Mouse (Mus musculus): ENCODE data around the gene Gm29666.

The Gm29666 gene

DNA sequence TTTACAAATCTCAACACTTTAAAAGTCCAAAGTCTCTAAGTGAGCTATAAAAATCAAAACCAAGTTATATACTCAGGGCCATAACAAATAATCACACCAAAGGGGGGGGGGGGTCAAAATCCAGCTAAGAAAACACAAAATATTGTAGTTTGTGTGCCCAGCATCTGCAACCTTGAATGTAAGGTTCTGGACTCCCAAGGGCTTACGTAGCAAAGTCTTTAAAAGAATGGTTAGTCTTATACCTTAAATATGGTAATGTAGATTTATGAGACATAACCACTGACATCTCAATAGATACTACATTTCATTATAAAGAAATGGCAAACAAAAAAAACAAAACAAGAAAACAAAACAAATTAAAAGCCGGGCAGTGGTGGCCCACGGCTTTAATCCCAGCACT lies at the start of gene Gm29666:
Gene Gm29666 (minus strand): TSS at position 101 of the 400 bp plus-strand sequence.
- no peak for DNase-seq (ENCODE audit: low spot score)

DNA sequence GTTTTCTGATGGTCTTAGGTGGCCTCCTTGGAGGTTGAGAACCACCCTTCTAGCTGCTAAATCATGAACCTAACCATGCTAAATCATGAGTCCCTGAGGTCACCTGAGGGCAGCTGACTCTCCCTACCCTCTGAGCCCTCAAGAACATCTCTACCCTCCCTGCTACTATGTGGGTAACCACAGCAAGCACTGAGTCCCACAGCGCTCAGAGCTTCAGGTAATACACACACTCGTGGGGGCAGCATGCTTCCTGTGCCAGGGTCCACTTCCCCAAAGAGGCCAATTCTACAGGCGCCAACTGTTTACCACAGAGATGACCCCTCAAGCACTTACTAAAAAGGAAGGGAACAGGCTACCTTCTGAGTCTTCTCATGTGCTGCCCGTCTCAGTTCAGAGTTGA lies 48.7 kb upstream of the Gm29666 start:
- DNase-seq (ENCODE audit: low spot score), result no peak

DNA sequence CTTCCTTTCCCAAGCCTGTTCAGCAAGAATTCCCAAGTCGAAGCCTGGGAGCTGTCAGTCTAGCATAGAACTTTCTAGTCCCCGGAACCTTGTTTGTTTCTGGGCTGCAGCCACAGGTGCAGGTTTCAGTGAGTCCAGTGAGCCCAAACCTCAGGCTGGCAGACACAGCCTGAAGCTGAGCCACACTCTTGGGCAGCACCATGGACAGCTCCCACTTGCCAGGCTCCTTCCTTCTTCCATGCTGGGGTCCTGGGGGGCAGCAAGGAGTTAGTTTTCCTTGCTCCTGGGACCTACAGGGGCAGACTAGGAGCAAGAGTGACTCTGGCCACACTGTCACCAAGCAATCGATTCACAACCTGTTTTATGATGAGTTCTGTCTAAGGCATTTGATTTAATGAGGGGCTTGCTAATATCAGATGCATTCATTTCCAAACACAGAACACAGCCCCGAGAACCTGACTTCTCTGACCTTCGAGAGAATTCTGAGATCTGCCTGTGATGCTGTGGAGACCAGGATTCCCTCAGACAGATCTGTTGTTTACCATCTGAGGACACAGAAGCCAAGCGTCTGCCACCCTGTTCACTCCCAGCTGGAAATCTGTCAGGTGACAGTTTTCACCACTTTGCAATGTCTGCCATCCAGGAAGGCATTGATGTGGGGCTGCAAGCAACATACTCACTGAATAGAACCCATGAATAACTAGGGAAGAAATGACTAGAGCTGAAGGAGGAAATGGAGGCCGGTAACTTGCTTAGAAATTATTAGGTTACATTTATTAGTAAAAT lies 45.9 kb upstream of the Gm29666 start:
- peak; percentile 83 for DNase-seq (ENCODE audit: low spot score)

DNA sequence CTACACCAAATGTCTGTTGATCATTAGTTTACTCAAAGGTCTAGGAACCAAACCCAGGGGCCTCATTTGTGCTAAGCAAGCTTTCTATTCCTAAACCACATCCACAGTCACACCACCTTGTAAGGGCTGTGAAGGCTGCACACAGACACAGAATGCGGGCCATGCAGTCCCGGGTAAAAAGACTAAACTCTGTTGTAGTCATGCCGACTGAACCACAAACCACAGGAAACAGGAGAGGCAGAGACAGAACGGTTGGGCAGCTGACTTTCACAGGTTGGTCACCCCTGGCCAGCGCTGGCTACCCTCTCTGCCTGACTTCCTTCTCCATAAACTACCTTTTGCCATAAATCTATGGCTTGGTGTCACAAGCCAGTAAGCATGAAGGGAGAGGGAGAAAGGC lies 44.9 kb upstream of the Gm29666 start:
- no peak for DNase-seq (ENCODE audit: low spot score)

DNA sequence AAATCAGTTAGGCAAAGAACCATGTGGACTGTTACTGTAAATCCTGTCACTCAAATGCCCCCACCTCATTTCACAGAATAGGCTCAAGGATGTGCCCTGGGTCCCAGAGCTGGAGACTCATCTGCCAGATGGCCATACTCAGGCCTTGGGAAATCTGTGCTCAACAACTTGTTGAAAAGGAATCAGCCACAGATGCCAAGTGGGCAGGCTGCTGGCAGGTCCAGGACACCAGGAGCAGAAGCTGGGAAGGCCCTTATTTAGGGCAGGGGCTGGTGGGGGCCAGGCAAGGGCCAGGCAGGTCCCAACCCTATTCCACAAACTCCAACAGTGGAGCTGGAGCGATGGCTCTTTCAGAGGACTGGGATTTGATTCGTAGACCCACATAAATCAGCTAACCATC lies 42.7 kb upstream of the Gm29666 start:
- no peak for DNase-seq (ENCODE audit: low spot score)

DNA sequence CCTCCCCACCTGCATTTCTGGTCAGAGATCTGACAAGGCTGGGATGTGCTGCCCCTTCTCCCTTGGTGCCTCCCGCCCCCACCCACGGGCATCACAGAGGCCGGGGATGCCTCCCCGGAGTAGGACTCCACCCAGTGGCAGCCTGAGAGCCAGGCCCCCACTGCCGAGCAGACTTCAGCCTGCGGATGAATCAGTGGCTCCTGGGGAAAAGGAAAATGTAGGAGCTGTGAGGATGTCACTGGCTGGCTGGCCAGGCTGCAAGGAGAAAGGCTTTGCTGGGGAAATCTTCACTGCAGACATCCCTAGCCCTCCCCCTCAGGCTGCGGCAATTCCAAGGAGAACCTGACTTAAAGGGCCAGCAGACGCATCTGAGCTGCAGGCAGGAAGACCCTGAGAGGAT lies 40.9 kb upstream of the Gm29666 start:
- DNase-seq (ENCODE audit: low spot score), result no peak

DNA sequence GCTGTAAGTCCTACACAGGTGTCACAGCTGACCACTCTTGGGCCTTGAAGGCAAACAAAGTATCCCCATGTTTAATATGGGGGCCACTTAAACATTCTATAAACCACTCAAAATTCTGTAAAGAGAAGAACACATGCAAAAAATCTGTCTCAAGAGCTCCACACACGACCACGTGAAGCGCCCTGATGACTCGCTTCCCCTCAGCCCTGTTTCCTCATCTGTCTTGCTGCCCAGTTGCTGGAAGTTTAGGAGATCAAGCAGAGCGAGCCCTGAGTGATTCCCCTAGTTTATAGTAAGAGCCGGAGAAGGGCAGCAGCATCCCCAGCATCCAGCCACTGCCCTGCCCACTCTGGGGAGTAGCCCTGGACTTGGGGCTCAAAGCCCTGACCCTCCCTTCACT lies 40.1 kb upstream of the Gm29666 start:
- no peak for DNase-seq (ENCODE audit: low spot score)

DNA sequence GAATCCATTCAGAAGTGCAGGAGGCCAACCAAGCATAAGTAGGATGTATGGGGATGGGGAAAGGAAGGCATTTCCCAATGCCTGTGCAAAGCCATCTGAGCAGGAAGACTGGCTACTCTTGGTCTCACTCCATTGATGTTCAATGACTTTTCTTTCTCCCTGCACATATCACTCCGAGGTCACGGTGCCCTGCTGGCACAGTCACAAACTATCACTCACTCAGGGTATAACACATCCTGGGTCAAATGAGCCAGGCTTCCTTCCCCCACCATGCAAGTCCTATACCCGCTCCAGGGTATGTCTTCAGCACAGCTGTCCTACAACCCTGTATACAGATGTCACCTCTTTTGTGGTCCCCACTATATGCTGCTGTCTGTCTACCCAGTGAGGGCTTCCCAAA lies 38.5 kb upstream of the Gm29666 start:
- DNase-seq (ENCODE audit: low spot score), result no peak

DNA sequence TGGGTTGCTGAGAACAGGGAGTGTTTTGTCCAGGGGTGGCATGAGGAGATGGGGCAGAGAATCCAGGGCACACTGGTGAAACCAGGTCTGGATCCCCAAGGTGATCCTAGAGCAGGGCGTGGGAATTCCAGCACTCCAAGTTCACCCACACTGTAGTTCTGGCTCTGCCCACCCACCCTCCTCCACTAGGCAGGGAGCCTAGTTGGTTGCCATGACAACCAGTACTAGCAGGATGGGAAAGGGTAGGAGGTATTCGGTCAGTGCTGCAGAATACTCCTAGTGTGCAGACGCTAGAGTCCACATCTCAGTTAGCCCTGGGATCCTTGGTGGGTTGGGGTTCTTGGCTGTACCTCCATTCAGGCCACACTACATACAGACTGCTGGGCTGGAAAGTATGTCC lies 38.0 kb upstream of the Gm29666 start:
- DNase-seq (ENCODE audit: low spot score), result peak; percentile 37

DNA sequence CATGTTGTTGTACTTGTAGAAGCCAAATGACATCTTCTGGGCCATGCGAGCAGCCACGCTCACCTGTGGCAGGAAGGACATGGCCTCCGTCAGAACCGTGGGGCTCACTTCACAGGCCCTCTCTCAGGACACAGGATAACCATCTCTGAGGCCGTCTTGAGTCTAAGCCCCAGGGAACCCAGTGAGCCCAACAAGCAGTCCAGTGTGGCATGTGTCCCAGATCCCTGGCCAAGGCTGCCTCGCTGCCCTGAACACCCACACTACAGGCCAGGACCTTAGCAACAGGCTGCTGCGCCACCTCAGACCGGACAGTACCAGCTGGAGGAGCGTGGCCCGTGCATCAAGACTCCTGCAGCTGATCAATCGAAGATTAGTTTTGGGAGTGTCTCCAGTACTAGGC lies 33.4 kb upstream of the Gm29666 start:
- DNase-seq (ENCODE audit: low spot score), result no peak

DNA sequence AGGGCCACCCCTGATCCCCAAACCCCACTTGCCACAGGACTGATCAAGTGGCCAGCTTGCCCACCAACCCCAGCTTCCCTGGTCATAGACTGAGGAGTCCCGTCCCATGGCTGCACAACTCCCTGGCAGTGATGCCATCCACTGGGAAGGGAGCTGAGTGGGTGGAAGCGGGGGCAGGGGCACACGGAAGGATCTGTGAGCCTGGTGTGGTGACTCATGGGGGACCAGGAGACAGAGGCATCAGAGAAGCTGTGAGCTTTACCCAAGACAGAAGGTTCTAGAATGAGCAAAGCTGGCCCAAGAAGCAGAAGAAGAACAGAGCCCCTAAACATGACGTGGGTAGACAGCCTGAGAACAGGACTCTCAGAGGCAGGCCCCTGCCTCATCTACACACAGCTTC lies 30.2 kb upstream of the Gm29666 start:
- no peak for DNase-seq (ENCODE audit: low spot score)

DNA sequence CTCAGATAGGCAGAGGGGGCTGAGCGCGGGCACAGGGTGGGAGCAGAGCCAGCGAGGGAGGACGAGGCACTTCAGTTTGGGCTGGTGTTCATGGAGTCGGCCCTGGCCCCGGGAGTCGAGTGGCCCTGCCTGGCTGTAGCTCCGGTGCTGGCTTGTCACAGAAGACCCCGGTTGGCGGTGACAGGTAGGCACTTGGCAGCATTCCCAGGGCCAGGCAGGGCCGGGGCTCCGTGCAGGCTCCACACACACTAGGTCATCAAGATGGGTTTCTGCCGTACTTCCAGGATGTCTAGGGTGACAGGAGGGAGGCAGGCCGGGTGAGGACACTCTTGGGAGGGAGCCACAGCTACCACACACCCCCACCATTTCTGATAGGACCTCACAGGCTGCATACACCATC lies 29.2 kb upstream of the Gm29666 start:
- no peak for DNase-seq (ENCODE audit: low spot score)

DNA sequence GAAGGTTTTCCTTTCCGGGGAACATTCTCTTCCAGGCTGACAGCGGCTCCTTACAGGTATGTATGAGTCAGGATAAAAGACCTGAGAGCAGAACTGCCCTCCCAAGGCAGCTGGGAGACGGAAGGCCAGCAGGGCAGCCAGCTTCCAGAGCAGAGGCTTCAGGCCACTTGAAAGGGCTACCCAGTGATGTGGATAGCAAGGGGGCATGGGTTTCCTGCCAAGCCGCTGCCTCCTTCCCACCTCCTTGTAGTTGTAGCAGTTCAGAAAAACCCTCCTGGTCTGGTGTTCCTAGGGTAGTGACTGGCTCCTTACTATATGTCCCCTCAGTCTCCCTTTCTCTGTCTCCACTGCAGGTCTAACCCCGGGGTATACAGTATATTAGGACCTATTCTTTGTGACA lies 24.5 kb upstream of the Gm29666 start:
- DNase-seq (ENCODE audit: low spot score), result no peak

DNA sequence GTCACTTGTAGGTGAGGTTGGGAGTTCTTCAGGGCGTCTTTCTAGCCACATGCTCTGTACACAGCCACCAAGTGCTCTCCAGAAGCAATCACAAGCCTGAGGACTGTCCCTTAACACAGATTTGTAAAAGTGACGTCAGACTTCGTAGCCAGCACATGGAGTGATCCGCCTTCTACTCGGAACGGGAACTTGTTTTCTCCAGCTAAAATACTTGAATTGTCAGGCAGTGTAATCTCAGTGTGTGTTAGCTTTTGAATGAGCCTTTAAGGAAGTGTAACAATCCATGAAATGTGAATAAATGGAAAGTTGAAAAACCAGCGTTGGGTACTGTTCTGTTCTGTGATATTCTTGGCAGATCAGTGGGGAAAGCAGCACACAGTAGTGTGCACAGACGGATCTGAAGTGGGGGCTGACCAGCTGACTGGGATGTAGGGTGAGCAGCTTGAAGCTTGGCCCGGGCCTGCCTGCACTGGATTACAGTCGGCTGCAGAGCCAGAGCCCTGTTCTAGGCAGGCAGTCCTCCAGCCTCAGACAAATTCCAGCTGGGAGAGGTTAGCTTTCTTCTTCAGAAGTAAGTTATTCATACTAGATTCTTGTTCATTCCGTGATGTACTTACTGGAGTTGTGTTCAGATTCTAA lies 22.9 kb upstream of the Gm29666 start:
- no peak for DNase-seq (ENCODE audit: low spot score)

DNA sequence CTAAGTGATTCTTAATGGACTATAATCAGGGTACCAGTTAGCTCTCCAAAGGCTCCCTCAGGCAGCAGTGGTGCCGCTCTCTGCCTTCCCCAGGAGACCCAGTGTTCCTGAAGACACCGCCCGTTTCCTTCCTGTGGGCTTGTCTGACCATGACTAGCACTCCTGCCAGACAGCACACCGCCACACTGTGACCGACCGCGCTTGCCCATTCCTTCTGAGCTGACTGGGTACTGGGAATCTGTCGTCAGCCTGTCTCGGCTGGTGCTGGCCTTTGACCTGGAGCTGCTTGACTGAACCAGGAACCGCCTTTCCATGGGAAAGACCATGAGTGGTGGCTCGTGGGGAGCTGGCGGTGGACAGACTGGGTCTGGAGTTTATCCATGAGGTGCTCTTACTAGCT lies 20.3 kb upstream of the Gm29666 start:
- peak; percentile 45 for DNase-seq (ENCODE audit: low spot score)

DNA sequence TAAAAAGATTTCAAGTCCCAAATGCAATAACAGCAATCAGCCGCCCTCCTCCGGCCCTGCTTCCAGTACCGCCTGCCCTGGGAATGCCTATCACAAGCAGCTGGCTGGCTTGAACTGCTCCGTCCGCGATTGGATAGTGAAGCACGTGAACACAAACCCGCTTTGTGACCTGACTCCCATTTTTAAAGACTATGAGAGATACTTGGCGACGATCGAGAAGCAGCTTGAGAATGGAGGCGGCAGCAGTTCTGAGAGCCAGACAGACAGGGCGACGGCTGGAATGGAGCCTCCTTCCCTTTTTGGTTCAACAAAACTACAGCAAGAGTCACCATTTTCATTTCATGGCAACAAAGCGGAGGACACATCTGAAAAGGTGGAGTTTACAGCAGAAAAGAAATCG lies 15.1 kb upstream of the Gm29666 start:
- no peak for DNase-seq (ENCODE audit: low spot score)

DNA sequence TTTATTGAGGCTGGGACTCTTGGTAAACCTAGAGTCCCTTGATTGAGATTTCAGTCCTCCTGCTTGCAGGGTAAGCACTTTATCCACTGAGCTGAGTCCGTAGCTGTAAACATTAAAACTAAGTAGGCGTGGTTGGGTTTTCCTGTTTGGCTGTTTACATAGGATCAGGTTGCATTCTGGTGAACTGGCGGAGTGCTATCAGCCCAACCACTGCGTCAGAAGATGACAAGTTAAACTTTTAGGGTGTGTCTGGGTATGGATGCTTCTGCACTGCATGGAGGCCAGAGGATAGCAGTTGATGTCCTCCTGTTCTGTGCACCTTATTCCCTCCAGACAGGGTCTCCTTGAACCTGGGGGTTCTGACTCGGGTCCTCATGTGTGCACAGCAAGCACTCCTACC lies 12.5 kb upstream of the Gm29666 start:
- no peak for DNase-seq (ENCODE audit: low spot score)

DNA sequence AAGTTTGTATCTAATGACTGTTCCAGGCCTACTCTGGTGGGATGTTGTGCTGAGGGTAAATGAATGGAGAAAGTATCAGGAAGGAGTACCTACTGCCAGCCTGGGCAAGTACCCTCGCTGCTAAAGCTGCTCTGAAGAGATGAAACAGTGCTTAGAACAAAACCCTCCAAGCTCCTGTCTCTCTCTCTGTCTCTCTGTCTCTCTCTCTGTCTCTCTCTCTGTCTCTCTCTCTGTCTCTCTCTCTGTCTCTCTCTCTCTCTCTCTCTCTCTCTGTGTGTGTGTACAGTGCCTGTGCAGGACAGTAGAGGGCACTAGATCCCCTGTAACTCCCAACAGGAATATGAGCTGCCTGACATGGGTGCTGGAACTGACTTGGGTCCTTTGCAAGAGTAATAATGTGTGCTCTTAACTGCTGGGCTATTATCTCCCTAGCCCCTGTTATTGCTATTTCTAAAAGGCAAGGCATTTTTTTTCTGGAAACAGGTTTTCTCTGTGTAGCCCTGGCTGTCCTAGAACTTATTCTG lies 5.7 kb upstream of the Gm29666 start:
- peak; percentile 41 for DNase-seq (ENCODE audit: low spot score)

DNA sequence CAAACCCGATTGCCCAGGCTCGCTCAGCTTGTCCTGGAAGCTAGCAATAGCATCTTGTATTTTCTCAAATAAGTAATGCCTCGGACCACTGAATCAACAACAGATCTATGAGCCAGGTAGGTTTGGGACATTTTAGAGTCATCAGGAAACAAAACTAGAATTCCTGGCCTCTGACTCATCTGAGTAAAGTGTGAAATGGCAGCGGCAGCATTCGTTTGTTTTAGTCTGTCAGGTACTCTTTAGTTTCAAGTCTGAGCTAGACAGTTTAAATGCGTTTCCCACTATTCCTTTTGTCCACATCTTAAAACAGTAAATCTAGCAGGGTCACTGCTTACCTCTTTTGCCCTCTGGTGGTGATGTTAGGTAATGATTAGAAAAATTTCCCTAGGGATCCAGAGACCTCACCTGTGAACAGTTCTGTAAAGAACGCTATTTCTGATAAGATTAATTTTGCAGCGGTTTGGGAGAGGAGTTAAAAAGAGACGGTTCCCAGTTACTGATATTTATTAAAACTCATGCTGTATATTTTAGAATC lies 5.0 kb upstream of the Gm29666 start:
- DNase-seq (ENCODE audit: low spot score), result peak; percentile 75

DNA sequence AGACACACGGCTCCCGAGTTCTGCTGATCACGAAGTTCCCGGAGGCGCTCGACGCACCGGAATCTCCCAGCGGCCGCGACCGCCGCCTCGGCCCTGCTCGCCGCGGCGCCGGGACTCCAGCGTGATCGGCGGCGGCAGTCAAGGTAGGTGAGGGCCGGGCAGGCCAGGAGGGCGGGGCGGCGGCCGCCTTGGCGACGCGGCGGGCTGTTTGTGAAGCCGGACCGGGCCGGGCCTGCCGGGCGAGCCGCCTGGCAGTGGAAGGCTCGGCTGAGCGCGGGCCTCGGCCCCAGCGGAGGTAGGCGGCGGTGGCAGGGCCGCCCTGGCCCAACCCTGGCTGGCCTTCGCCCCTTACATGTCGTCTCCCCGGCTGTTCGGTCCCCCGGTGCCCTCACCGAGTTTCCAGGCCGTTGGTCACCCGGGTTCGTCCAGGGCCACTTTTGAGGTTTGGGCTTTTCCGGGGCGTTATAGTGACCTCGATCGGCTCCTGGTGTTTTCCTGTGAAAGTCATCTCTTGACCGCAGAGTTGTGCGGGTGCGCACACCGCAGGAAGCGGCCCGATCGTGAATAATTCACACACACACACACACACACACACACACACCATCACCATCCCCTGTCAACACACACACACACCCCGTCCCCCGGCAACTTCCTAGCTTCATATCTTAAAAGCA lies 3.8 kb upstream of the Gm29666 start:
- DNase-seq (ENCODE audit: low spot score), result peak; percentile 57

DNA sequence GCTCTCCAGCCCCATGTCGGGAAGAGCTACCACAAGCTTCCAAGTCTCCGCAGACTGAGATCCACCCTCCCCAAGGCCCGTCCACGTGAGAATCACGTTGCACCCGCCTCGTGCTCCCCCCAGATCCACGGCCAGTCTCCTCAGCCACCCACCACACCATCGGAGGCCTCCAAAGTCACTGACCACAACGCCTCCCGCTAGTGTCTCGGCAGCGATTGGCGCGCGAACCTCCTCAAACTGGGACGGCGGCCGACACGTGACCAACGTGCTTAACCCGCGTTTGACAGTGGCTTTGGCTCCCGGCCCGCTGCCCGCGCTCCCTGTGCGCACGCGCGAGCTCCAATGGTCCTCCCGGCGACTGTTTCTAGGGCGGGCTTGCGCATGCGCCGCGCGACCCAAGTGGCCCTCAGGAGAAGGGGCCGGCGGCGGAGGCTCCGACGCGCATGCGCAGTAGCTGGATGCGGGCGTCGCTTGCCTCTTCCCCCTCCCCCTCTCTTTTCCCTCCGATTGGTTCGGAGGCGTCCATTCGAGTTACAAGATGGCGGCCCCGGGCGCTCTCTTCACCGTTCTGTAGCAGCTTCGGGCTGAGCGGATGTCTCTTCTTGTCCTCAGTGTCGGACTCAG lies 3.2 kb upstream of the Gm29666 start, which contains the start of gene Nup50:
Gene Nup50 (plus strand): TSS at position 528 of the 624 bp plus-strand sequence.
- peak; percentile 100 for DNase-seq (ENCODE audit: low spot score)

DNA sequence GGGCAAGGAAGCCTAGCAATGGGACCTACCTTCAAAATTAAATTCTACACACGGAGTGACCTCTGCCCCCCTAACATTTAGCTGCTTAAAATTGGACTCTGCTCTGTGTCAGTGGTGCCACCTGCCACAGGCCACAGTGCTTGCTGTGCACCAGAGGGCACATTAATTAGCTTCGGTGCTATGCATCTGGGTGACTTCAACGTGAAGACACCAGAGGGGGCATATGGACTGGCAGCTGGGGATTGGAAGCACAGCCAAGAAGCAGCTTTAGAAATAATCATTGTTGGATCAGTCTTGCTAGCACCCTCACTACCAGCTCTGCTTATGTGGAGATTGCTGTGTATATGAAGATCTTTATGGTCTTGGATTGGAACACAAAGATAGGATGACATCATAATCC lies 6.6 kb downstream of the Gm29666 start:
- no peak for DNase-seq (ENCODE audit: low spot score)
